Mouse (Mus musculus): Measurements from ENCODE around the gene Smndc1. TPM values are rescaled to one million over a fixed set of nuclear protein-coding genes. Genes with fewer than 3 reads are reported as not detected.

Gene Smndc1
- polyA plus RNA-seq, 1 experiment from 2014 or later, result 38.4 TPM

GRCm38 (mm10) chr19:53329992-53330381, 60.4 kb downstream of the Smndc1 start:
- Histone ChIP-seq H3K4me1 (ENCODE audit: control insufficient read depth, insufficient read depth, low read length) (peaks cover 21% of the 10 kb centered on the region), H3K9me3 (replicated peaks; ENCODE audit: control insufficient read depth, low read length) (no peaks in the 10 kb centered on the region), H3K27ac (ENCODE audit: low read depth, low read length) (peak overlapping the region; percentile 76), H3K9ac (ENCODE audit: low read depth, low read length) (peak overlapping the region; percentile 77), H3K27me3 (ENCODE audit: control insufficient read depth, insufficient read depth, low read length) (no peaks in the 10 kb centered on the region), H3K4me3 (ENCODE audit: low read depth, low read length) (peak overlapping the region; percentile 83), H3K36me3 (ENCODE audit: control insufficient read depth, insufficient read depth, low read length) (peaks cover 4% of the 10 kb centered on the region), H3K4me2 (peak overlapping the region; percentile 96)
- WGBS (ENCODE audit: insufficient replicate concordance), result 0% methylated on average over 29 of the region's 29 CpGs
- ATAC-seq (replicated peaks; ENCODE audit: insufficient number of reproducible peaks, low FRiP score, low TSS enrichment), result peak; percentile 53

Other genes with a start within 250 kb of the Smndc1 start
- 33.1 and 36.6 TPM in 2 replicates for gene Mxi1, start 80.1 kb downstream of the Smndc1 start, polyA plus RNA-seq (2014; fragmentation: Nextera tagmentation; extraction: Ambion mirVana)
- gene Gm10197, start 18.8 kb downstream of the Smndc1 start, polyA plus RNA-seq (2014; fragmentation: Nextera tagmentation; extraction: Ambion mirVana), result 2.1 and 3.5 TPM in 2 replicates
- gene Dusp5, start 138.5 kb upstream of the Smndc1 start, polyA plus RNA-seq (2014; fragmentation: Nextera tagmentation; extraction: Ambion mirVana), result 9.2 and 9.4 TPM in 2 replicates
- gene Nutf2-ps1, start 198.5 kb upstream of the Smndc1 start, polyA plus RNA-seq (2014; fragmentation: Nextera tagmentation; extraction: Ambion mirVana), result 283 and 319 TPM in 2 replicates
- gene Smc3, start 209.8 kb upstream of the Smndc1 start, polyA plus RNA-seq (2014; fragmentation: Nextera tagmentation; extraction: Ambion mirVana), result 53.0 and 56.0 TPM in 2 replicates